In the genomic region with DNA sequence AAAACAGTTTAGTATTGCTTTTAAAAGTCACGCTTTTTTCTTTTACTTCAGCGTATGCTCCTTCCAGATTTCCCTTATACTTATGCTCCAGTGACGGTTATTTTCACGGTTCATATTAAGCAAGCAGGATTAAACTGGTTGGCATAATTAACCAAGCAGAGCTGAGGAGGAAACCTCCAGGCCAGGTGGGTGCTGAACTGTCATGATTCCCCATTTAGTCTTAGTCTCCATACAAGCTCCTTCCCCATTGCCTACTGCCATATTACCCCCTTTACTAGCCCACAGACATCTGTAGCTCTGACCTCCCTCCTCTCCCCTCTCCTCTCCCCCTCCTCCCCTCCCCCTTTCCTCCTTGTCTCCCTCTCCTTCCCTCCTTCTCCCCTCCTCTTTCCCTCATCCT, we compare ENCODE assay signal across 21 mouse cellular contexts.
"Had no signal": no experiment of that assay in that cellular context is flagged by ENCODE, and none has a peak within 500 bp of the region (broad histone marks: within the 10 kb centered on the region; RNA-seq: fewer than 3 reads in every experiment).

No protein-coding gene starts in this region.

- ATAC-seq: liver, postnatal 0 days; lung, postnatal 0 days had no signal

- H3K4me2 ChIP-seq: liver, embryonic 13.5 days; liver, embryonic 15.5 days; lung, embryonic 15.5 days; neural tube, embryonic 13.5 days; neural tube, embryonic 15.5 days had no signal

- H3K27ac ChIP-seq: liver, embryonic 13.5 days; liver, embryonic 15.5 days; lung, embryonic 15.5 days; macrophage; neural tube, embryonic 13.5 days; neural tube, embryonic 15.5 days had no signal

- H3K9ac ChIP-seq: liver, embryonic 13.5 days; liver, embryonic 15.5 days; liver, postnatal 0 days; lung, embryonic 15.5 days; neural tube, embryonic 13.5 days; neural tube, embryonic 15.5 days had no signal

- H3K9me3 ChIP-seq: liver, embryonic 13.5 days; liver, embryonic 15.5 days; lung, embryonic 15.5 days; neural tube, embryonic 13.5 days; neural tube, embryonic 15.5 days had no signal

- DNase-seq: liver, embryonic 13.5 days; liver, postnatal 0 days; lung, adult 2 months; lung, postnatal 14 days; lung, postnatal 36 days; retina, postnatal 1 day; right cerebral cortex, adult 18-20 months; right cerebral cortex, postnatal 25 days; right cerebral cortex, postnatal 4 days; spleen, adult 18-20 months; thymus, adult 18-20 months; thymus, postnatal 14 days; thymus, postnatal 36 days had no signal

- H3K36me3 ChIP-seq: liver, embryonic 13.5 days; liver, embryonic 15.5 days; lung, embryonic 15.5 days; neural tube, embryonic 13.5 days; neural tube, embryonic 15.5 days had no signal

- H3K4me3 ChIP-seq: liver, embryonic 13.5 days; liver, embryonic 15.5 days; lung, embryonic 15.5 days; megakaryocyte, embryonic 14.5 days; myocyte; neural tube, embryonic 13.5 days; neural tube, embryonic 15.5 days had no signal

- H3K4me1 ChIP-seq: liver, embryonic 13.5 days; liver, embryonic 15.5 days; lung, embryonic 15.5 days; megakaryocyte, embryonic 14.5 days; neural tube, embryonic 13.5 days; neural tube, embryonic 15.5 days had no signal

- H3K27me3 ChIP-seq: liver, embryonic 13.5 days; liver, embryonic 15.5 days; lung, embryonic 15.5 days; megakaryocyte, embryonic 14.5 days; neural tube, embryonic 13.5 days; neural tube, embryonic 15.5 days had no signal
